Comparison of ENCODE assay signal across 26 mouse cellular contexts in genomic region chr7:96563329-96564065, GRCm38 (mm10).
DNase-seq lines count a peak whose midpoint lies in the region; ATAC-seq and TF ChIP-seq lines count a peak whose summit lies in the region.
"Had no signal": no experiment of that assay in that cellular context is flagged by ENCODE, and none has a peak within 500 bp of the region (broad histone marks: within the 10 kb centered on the region; RNA-seq: fewer than 3 reads in every experiment).

No protein-coding gene starts in this region.

- H3K36me3 ChIP-seq in kidney, embryonic 14.5 days (ENCODE audit: control insufficient read depth, insufficient read depth, low read length): no peaks in the 10 kb centered on the region
- H3K36me3 ChIP-seq in MEL (ENCODE audit: control insufficient read depth in 1 of 2, insufficient read depth in 2 of 2, low read length in 2 of 2) (no peaks in the 10 kb centered on the region), myocyte (ENCODE audit: control insufficient read depth, insufficient read depth) (no peaks in the 10 kb centered on the region)
- H3K36me3 ChIP-seq: limb, embryonic 15.5 days; liver, embryonic 15.5 days; stomach, embryonic 15.5 days had no signal

- no peak overlapping the region for H3K4me2 ChIP-seq in kidney, embryonic 14.5 days (replicated peaks; ENCODE audit: low read depth, low read length)
- peak overlapping the region; percentile 80 for H3K4me2 ChIP-seq in myocyte (ENCODE audit: low read depth)
- H3K4me2 ChIP-seq: forebrain, embryonic 13.5 days; limb, embryonic 15.5 days; liver, embryonic 15.5 days; stomach, embryonic 15.5 days had no signal

- no peaks in the 10 kb centered on the region for H3K9me3 ChIP-seq in kidney, embryonic 14.5 days (ENCODE audit: control insufficient read depth, low read length)
- no peaks in the 10 kb centered on the region for H3K9me3 ChIP-seq in MEL (replicated peaks; ENCODE audit: insufficient read depth, low read length)
- H3K9me3 ChIP-seq: forebrain, embryonic 13.5 days; limb, embryonic 15.5 days; liver, embryonic 15.5 days; megakaryocyte, embryonic 14.5 days; stomach, embryonic 15.5 days had no signal

- no peaks in the 10 kb centered on the region for H3K27me3 ChIP-seq in kidney, embryonic 14.5 days (ENCODE audit: control insufficient read depth, insufficient read depth, low read length)
- H3K27me3 ChIP-seq in MEL (ENCODE audit: control insufficient read depth in 1 of 2, insufficient read depth in 2 of 2, low read length in 2 of 2) (no peaks in the 10 kb centered on the region; a peak in 1 of 4 replicates), myocyte (ENCODE audit: control insufficient read depth, insufficient read depth, insufficient read length) (no peaks in the 10 kb centered on the region)
- H3K27me3 ChIP-seq: forebrain, embryonic 13.5 days; limb, embryonic 15.5 days; liver, embryonic 15.5 days; stomach, embryonic 15.5 days had no signal

- 0 out of 2 replicates have a peak overlapping the region, but pooled peaks have one; percentile 6 for H3K27ac ChIP-seq in kidney, embryonic 14.5 days (ENCODE audit: low read depth, low read length)
- no peak overlapping the region for H3K27ac ChIP-seq in MEL (ENCODE audit: control insufficient read depth, low read depth, low read length)
- H3K27ac ChIP-seq: forebrain, embryonic 13.5 days; heart, adult 2 months; layer of hippocampus, adult 2 months; limb, embryonic 15.5 days; liver, embryonic 15.5 days; stomach, embryonic 15.5 days had no signal

- ATAC-seq in kidney, embryonic 14.5 days (ENCODE audit: low FRiP score, low TSS enrichment): no peak
- ATAC-seq: forebrain, embryonic 13.5 days; hindbrain, embryonic 16.5 days; midbrain, embryonic 16.5 days had no signal

- TF ChIP-seq EP300 in MEL (IDR thresholded peaks at IDR 0.05; ENCODE audit: low read depth in 1 of 2, low read length in 2 of 2): no peak

- no peak overlapping the region for H3K4me3 ChIP-seq in kidney, embryonic 14.5 days (ENCODE audit: low read length)
- H3K4me3 ChIP-seq in MEL (ENCODE audit: control insufficient read depth in 1 of 2, insufficient read depth in 1 of 2, low read depth in 2 of 2, low read length in 2 of 2) (no peak overlapping the region), myocyte (no peak overlapping the region)
- H3K4me3 ChIP-seq: forebrain, embryonic 13.5 days; heart, adult 2 months; layer of hippocampus, adult 2 months; limb, embryonic 15.5 days; liver, embryonic 15.5 days; megakaryocyte, embryonic 14.5 days; stomach, embryonic 15.5 days had no signal

- TF ChIP-seq CTCF in MEL (IDR thresholded peaks at IDR 0.05 in 2 of 3, conservative IDR thresholded peaks at IDR 0.05 in 1 of 3; ENCODE audit: control insufficient read depth in 1 of 3, insufficient read depth in 1 of 3, low read depth in 2 of 3, low read length in 3 of 3, poor library complexity in 1 of 3, severe bottlenecking in 1 of 3): no peak

- peaks cover 30% of the 10 kb centered on the region for H3K4me1 ChIP-seq in kidney, embryonic 14.5 days (ENCODE audit: control insufficient read depth, insufficient read depth, low read length)
- H3K4me1 ChIP-seq in MEL (ENCODE audit: control insufficient read depth in 1 of 2, insufficient read depth in 2 of 2, low read length in 2 of 2): no peaks in the 10 kb centered on the region
- H3K4me1 ChIP-seq: liver, embryonic 15.5 days; megakaryocyte, embryonic 14.5 days had no signal

- DNase-seq in kidney, postnatal 10 days: no peak
- DNase-seq in ovary, postnatal 36 days (ENCODE audit: low spot score): peak; percentile 49
- no peak for DNase-seq in ovary, postnatal 14 days (ENCODE audit: low spot score)
- DNase-seq in MEL (ENCODE audit: low read depth, low spot score): peak; percentile 37
- DNase-seq in gastrocnemius, postnatal 25 days: no peak
- DNase-seq: adrenal gland, postnatal 36 days; B cell, adult 2 months; cerebellum, adult 11-12 months; cerebellum, postnatal 25 days; gastrocnemius, postnatal 10 days; heart, adult 2 months; heart, postnatal 36 days; kidney, adult 9 months; lung, postnatal 14 days; right cerebral cortex, postnatal 25 days; thymus, adult 2 months had no signal

- TF ChIP-seq RAD21 in MEL (IDR thresholded peaks at IDR 0.05; ENCODE audit: low read depth, low read length): no peak

- TF ChIP-seq POLR2A in MEL (IDR thresholded peaks at IDR 0.05; ENCODE audit: control insufficient read depth in 1 of 2, insufficient read depth in 1 of 2, low read depth in 1 of 2, low read length in 2 of 2, poor library complexity in 1 of 2): no peak
- TF ChIP-seq POLR2A in myocyte (IDR thresholded peaks at IDR 0.05; ENCODE audit: insufficient read length, low read depth): no peak

- H3K9ac ChIP-seq in kidney, embryonic 14.5 days (ENCODE audit: low read depth, low read length): no peak overlapping the region
- no peak overlapping the region for H3K9ac ChIP-seq in MEL (ENCODE audit: control insufficient read depth, low read depth, low read length, poor library complexity, severe bottlenecking)
- H3K9ac ChIP-seq: forebrain, embryonic 13.5 days; limb, embryonic 15.5 days; liver, embryonic 15.5 days; stomach, embryonic 15.5 days had no signal

- H3ac ChIP-seq in myocyte (ENCODE audit: control insufficient read depth, insufficient read length): no peak overlapping the region

- WGBS in kidney, embryonic 14.5 days: 49% methylated on average over 3 of the region's 3 CpGs

- H3K79me2 ChIP-seq in MEL (ENCODE audit: control insufficient read depth, insufficient read depth, low read length, poor library complexity) (no peaks in the 10 kb centered on the region), myocyte (ENCODE audit: control insufficient read depth, insufficient read depth) (no peaks in the 10 kb centered on the region)

TF ChIP-seq in MEL, 35 proteins besides CTCF, POLR2A, EP300 and RAD21:
- no peak for TF ChIP-seq SIN3A (IDR thresholded peaks at IDR 0.05; ENCODE audit: low read length)
- TF ChIP-seq ETS1 (IDR thresholded peaks at IDR 0.05; ENCODE audit: low read depth, low read length): no peak
- no peak for TF ChIP-seq MAZ (IDR thresholded peaks at IDR 0.05; ENCODE audit: low read depth, low read length)
- no peak for TF ChIP-seq ELF1 (IDR thresholded peaks at IDR 0.05; ENCODE audit: low read depth, low read length)
- peak; percentile 65; the same call in 1 of the 2 replicates for TF ChIP-seq RCOR1 (IDR thresholded peaks at IDR 0.05; ENCODE audit: low read depth, low read length)
- TF ChIP-seq ZKSCAN1 (IDR thresholded peaks at IDR 0.05; ENCODE audit: low read depth, low read length): no peak

TF ChIP-seq in myocyte, 11 proteins besides CTCF, POLR2A, EP300 and RAD21:
- TF ChIP-seq MAX (IDR thresholded peaks at IDR 0.05; ENCODE audit: low read depth): no peak
- no peak for TF ChIP-seq SRF (IDR thresholded peaks at IDR 0.05; ENCODE audit: control insufficient read depth, insufficient read length, low read depth)
- peak in 2 of 3 experiments; percentile 75 to 79 for TF ChIP-seq MYOD1 (IDR thresholded peaks at IDR 0.05; ENCODE audit: control insufficient read depth in 1 of 3, insufficient read length in 2 of 3, low read depth in 2 of 3)

Comparison
In these comparisons a context has a peak if more than half of its experiments do, and no peak if none do; other contexts are left out.
1. DNase-seq: peak in ovary, postnatal 36 days (single experiment) and MEL (single experiment); none in kidney, postnatal 10 days (single experiment), ovary, postnatal 14 days (single experiment) and gastrocnemius, postnatal 25 days (single experiment).